Mouse (Mus musculus): ENCODE measurements around the gene Ggta1.

Gene Ggta1

DNA sequence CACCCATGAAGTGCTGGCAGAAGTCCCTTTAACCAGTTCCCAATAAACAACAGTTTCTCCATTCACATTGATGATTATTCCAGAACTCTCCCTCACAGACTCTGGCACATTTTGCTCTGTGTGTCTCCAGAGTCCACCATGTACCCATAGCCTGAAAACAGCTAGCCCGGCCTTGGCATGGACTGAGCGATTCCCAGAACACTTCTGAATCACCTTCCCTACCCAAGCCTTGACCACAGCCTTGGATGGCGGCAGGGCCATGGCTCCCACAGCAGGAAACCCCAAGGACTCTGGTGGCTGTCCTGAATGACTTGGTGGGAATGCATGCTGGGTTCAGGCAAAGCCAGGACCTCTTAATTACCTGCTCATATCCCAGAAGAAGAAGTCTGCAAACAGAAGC, 22.6 kb downstream of the Ggta1 start:
- no peak for DNase-seq (ENCODE audit: low read depth, low spot score)

DNA sequence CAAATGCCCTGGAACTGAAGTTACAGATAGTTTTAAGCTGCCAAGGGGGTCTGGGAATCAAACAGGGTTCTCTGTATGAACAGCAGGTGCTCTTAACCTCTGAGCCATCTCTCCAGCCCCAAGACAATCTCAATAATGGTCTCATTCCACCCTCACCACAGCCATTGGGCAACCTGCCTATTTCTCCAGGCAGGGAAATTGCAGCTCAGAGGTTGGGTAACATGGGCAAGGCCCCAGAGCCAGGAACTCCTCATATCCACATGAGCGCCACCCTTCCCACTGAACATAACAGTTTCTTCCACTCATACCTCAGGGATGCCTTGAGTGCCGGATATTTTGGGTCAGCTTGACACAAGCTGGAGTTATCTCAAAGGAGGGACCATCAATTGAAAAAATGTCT, 25.2 kb downstream of the Ggta1 start:
- DNase-seq (ENCODE audit: low read depth, low spot score), result no peak

DNA sequence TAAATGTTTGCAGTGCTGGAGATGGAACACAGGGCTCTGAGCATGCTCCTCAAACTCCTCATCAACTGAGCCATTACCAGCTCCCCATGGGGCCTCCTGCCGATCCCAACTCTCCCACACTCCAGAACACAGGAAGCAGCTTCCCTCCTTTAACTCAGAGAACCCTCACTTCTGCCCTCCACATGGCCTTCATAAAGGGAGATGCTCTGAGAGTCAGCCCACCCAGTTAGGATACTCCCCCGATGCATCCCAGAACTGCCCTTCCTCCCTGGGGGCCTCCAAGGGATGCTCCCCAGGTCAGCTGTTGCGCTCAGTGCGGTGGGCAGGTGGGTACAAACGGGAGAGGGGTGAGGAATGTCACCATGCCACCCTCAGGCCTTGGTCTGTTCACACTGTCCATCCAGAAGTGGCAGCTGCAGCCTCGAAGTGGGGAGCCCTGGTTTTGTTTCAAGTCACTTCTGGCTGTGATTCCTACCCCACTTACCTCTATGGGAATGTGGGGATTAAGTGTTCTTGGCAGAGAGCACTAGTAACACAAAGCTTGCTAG, 28.4 kb downstream of the Ggta1 start:
- DNase-seq (ENCODE audit: low read depth, low spot score), result peak; percentile 47

DNA sequence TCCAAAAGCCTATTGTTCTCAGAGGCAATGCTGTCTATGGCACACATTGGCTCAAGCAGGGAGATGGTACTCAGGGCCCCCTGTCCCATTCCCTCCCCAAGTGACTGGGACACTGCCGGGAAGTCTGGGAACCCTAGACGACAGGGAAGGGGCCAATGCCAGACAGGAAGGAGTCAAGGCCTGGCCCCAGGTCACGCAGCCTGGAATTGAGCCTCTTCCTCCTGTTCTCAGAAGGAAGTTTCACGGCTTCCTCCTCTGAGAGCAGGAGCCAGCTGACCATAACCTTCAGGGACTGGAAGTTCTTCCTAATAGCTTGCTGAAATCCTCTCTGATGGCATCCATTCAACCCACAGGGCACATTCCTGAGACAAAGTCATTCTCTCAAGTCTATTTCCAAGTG, 29.6 kb downstream of the Ggta1 start:
- DNase-seq (ENCODE audit: low read depth, low spot score), result no peak

DNA sequence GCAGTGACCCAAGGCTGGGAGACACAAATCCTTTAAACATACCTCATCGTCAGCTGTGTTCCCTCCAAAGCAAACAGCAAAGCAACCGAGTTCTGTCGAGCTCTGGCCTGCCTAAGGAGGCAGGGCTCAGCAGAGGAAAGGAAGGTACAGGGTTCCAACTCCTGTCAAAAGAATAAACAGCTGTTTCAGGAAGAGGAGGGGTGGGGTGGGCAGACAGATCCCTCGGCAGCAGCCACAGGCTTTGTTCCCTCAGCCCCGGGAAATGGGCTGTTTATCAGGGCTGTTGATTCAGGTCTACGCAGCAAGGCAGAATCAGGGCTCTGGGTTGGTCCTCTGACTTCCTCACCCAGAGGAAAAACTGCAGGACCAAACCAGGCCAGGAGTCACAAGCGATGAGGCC, 30.6 kb downstream of the Ggta1 start:
- no peak for DNase-seq (ENCODE audit: low read depth, low spot score)

DNA sequence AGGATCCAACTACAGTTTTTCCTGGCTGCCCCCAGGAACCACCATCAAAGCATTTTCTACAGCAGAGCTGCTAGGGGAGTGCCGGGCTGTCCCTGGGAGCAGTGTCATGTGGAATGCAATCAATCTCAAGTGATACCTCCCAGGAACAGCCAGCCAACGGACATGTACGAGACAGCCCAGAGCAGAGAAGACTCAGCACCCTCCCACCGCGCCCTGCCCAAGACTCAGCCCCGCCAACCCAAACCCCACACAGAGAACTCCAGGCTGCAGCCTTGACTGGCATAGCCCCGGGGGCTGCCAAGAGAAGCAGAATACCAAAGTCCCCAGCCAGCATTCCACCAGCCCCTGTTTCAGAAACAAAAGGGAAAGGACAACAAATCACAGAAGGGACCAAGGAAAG, 31.0 kb downstream of the Ggta1 start:
- DNase-seq (ENCODE audit: low read depth, low spot score), result peak; percentile 35

DNA sequence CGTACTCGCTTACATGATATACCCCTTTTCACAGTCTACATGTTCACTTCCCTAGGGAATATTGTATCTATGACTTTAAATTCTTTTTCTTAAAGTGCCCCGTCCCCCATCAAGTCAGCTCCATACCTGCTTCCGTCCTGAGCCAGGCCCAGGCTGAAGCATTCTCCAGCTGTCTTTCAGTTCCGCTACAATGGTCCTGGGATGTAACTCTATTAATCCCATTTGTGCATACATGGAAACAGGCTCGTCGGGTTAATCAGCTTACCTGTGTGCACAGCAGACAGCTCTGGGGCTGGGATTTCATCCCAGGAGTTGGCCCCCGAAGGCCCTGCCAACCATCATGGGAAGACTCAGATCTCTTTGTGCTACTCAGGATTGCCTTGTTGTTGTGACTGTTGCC, 32.2 kb downstream of the Ggta1 start:
- no peak for DNase-seq (ENCODE audit: low read depth, low spot score)

DNA sequence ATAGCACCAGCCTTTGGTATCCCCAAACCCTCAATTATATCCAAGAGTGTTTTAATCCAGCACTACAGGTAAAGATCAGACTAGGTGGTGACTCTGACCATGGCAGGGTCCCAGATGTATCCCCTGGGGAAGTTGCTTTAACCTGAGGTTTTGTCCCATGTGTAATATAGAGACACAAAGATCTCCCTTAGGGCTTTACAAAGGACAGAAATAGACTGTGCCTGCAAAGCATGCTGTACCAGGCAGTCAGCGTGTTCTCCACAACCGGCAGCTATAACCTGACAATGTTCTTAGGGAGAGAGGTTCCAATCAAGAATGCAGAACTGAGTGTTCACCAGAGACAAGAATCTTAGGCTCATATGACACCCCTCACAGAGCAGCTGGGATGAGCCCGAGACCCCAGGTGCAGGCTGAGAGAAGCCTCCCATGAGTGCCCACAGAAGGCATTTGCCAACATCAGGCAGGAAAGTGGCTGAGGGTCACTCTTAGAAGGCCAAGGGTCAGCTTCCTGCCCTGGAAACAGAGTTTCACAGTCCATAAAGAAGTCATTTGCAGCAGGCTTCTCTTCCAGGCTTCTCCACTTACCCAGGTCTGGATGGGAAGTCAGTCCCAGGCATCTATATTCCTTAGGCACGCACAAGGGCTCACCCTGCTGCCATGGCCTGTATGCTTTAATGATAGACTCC, 34.3 kb downstream of the Ggta1 start:
- no peak for DNase-seq (ENCODE audit: low read depth, low spot score)

DNA sequence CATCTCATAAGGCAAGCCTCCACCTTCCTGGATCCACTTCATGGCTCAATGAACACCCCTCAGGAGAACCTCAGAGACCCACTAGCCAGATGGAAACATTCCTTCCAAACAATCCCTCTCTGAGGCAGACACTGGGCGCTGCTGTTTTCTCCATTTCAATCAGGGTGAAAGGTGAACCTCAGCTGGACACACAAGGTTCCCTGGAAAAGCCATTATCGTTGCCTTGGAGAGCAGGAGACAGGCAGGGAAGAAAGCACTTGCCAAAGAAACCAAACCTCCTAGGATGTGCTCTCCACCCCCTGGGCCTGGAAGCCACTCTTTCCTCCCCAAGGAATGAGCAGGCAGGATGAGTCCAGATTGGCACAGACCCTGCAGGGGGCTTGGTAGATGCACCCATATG, 35.5 kb downstream of the Ggta1 start:
- DNase-seq (ENCODE audit: low read depth, low spot score), result no peak

DNA sequence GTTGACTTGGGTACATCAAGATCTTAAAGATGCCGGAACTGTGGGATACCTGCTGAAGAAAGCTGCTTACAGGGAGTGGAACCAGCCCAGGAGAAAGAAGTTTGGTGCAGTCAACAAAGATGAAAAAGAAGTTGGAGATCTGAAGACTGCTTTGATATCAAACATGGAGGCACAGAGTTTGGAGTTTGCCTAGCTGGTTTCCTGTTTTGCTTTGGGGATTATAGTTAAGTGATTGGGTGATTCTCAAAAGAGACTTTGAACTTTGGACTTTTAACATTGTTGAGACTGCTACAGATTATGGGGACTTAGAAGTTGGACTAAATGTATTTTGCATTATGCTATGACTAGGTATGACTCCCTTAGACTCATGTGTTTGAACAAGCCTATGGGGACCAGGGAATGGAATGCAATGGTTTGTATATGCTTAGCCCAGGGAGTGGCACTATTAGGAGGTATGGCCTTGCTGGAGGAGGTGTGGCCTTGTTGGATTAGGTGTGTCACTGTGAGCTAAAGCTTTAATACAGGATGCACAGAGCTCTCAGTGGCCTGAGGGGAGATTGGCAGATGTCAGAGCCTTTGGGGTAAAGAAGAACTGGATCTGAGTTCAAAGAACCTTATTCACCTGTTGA, 39.2 kb downstream of the Ggta1 start:
- peak; percentile 36 for DNase-seq (ENCODE audit: low read depth, low spot score)

DNA sequence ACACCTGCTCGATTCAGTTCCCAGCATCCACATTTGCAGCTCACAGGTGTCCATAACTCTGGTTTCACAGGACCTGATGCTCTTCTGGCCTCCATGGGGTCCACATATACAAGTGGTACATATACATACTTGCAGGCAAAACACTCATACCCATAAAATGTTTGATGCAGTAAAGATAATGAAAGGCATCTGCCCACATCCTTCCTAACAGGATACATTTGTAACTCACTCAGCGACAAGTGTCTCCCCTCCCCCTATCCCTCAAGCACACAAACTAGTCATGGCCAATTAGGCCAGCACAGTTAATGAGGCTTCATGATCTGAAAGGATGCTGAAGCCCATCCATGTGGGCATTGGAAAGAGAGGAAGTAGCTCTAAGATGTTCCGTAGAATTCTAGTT, 40.6 kb downstream of the Ggta1 start:
- DNase-seq (ENCODE audit: low read depth, low spot score), result no peak

DNA sequence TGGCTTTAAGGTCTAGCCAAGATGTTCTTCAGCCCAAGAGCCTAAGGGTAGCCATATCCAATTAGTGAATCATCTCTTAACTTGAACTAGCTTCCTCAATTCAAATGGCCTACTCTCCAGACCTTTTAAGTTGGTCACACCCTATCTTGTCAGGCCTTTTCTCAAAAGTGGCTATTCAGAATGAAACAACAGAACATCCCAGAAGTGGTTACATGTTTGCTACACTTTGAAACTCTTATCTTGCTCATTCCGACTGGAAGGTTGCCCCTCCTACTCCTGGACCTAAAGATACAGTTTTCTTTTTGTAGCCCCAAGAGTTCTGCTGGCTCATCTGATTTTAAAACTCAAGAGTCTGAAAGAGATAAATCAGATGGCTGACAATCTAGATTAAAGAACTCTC, 42.4 kb downstream of the Ggta1 start:
- DNase-seq (ENCODE audit: low read depth, low spot score), result no peak

DNA sequence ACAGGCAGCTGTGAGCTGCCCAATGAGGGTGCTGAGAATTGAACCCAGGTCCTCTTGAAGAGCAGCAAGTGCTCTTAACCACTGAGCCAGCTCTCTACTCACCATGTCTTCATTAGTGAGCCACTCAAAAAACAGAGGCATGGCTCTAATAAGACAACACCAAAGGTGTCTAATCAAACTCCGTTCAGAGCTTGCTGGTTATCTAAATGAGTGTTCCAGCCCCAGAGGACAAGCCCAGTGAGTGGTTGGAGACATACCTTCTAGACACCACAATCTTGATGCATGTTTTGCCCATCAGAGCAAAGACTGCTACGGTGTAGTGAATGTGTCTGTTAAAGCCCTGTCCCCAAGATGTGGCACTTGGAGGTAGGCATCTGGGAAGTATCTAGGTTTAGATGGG, 43.4 kb downstream of the Ggta1 start:
- DNase-seq (ENCODE audit: low read depth, low spot score), result no peak

DNA sequence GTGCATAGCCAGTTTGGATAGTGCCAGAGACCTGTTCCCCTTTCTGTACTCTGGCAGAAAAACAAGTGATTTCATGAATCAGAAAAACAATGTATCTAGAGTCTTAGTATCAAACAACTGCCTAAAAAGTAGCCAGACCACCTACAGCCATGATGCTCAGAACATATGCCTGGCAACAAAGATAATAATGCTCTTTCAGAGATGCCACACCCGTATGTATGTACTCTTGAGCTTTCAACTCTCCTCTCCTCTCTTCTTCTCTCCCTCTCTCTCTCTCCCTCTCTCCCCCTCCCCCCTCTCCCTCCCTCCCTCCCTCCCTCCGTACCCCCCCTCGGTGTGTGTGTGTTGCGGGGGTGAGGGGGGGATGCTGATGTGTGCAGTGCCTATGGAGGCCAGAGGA, 43.8 kb downstream of the Ggta1 start:
- DNase-seq (ENCODE audit: low read depth, low spot score), result no peak

DNA sequence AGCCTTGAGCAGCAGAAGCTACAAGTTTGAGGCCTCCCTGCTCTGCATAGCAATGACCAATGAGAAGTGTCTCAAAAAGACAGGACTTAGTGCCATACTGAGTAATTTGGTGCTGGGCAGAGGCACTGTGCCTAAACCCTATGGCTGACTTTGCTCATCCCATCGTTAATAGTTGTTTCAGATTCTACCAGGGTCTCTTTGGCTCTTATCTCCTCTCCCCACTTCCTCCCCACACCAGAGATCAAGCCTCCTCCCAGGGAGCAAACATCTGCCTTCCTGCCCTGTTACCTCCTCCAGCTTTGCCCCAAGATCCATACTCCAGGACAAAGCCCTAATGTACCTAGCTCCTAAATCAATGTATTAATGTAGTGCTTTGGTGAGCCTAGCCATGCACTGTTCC, 45.8 kb downstream of the Ggta1 start:
- DNase-seq (ENCODE audit: low read depth, low spot score), result no peak

DNA sequence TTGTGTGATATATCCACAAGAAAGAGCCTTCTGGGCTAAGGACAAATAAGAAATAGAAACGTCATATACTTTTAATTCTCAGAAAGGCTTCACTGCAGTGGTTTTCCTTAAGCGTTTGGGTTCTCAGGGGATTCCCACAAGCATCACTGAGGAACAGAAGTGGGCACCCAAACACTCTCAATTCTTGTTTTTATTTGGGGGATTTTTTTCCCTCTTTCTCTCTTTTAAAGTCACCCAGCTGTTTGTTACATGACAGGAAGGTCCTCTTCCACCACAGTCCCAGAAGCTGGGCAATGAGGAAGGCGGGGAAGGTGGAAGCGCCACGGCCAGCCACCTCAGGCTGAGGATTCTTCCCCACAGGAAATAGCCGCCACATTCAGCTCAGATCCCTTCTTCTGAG, 46.6 kb downstream of the Ggta1 start:
- no peak for DNase-seq (ENCODE audit: low read depth, low spot score)

DNA sequence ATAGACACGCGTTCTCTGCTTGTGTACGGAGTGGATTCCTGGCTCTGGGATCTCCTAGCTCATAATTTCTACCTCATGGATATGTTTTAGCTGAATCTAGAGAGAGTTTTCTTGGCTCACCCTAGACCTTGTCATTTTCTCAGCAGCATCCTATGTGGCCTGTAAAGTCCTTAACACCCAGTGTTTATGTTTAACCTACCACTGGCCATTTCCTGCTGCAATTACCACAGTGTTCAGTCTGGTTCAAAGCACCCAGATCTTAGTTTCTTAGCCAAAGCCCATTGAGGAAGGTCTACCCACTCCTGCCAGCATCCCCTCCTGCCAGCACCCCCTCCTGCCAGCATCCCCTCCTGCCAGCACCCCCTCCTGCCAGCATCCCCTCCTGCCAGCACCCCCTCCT, 50.2 kb downstream of the Ggta1 start:
- no peak for DNase-seq (ENCODE audit: low read depth, low spot score)

DNA sequence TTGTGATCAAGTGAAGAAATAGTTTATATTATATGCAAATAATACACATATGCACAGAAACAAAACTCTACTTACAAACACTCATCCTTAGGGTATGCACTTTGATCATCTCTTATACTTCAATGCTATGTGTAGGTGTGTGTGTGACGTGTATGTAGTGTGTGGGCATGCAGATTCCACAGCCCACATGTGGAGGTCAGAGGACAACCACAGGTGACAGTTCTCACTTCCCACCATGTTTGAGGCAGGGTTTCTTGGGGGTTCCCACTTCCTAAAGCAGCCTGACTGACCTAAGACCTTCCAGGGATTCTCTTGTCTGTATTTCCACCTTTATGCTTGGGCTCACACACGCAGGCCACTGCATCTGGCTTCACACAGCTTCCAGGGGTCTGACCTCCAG, 50.8 kb downstream of the Ggta1 start:
- DNase-seq (ENCODE audit: low read depth, low spot score), result no peak

DNA sequence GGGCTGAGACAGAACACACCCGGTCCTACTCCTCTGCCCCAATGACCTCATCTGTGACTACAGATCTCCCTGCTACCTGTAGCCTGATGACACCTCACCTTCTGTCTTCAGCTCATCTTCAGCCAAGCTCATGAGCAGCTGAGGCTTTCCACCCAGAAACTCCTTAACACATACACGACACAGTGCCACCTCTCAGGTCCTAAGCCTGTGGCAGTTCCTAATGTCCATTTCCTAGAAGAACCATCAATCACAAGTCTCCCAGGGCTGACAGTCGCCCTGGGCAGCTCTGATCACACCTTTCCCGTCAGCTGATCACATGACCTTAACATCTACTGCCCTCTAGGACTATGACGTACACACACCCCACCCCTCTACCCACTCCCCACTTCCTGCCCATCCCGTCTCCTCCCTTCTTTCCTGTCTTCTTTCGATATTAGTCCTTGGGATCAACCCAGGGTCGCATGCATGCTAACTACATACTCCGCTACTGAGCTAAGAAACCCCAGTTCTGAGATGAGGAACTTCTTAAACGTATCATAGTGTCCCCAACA, 51.3 kb downstream of the Ggta1 start:
- no peak for DNase-seq (ENCODE audit: low read depth, low spot score)

DNA sequence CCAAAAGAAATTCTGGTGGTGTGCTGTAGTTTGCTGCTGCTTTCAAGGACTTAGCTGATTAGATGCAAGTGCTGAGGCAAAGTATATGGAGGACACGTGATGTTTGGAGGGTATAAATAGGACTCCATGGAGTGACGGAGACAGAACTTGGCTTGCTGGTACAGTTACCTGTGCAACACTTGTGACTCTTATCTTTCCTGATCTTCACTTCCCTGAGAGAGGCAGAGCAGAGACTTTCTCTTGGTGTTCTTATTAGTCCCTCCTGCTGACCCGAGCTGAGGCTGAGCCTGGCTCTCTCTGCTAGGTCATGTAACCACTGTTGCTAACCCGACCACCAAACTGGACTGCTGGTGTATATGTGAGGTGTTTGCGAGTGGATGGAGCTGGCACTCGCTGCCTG, 53.6 kb downstream of the Ggta1 start:
- no peak for DNase-seq (ENCODE audit: low read depth, low spot score)

DNA sequence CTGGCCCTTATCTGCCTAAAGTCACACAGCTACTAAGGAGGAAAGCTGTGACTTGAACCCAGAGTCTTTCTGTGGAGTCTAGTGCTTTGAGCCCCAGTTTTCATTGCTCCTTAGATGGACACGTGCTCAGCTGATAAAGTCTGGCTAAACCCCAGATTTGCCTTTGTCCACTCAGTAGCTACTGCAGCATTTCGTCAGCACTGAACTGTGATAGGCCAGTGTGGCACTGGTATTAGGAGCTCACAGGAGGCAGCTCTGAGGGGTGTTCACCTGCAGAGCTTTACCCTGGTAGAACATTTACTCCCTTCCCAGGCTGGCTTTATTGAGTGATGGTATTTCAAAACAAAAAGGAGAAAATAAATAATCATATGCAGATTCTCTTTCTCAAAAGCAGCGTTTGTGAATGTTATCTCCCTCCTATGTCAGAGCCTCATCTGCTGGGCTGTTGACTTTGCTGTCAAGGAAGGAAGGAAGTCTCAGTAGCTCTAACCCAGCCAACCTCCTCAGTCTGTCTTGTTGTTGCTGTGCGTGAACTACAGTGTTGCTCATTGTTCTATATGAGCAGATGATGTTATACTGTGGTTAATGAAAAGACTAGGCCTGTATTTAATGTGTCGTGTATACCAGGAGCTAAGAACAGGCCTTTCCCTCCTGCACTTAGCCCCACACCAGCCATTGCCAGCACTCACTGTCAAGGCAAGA, 54.5 kb downstream of the Ggta1 start:
- no peak for DNase-seq (ENCODE audit: low read depth, low spot score)

DNA sequence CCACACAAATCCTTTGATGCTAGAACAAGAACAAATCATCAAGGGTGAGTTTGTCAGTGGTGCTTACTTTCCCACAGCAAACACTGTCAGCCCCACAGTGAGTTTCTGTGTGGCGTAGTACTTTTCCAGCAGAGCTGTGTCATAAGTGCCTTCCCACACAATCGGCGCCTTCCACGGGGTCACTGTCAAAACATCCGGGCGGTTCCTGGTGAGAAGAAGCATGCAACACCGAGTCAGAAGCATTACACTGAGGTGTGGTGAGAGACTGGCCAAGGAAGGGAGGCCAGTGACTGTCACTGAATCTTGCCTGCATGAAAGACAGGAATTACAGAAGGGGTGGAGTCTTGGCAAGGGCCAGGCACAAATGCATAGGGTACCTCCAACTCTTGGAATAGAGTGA, 55.2 kb downstream of the Ggta1 start:
- DNase-seq (ENCODE audit: low read depth, low spot score), result no peak

DNA sequence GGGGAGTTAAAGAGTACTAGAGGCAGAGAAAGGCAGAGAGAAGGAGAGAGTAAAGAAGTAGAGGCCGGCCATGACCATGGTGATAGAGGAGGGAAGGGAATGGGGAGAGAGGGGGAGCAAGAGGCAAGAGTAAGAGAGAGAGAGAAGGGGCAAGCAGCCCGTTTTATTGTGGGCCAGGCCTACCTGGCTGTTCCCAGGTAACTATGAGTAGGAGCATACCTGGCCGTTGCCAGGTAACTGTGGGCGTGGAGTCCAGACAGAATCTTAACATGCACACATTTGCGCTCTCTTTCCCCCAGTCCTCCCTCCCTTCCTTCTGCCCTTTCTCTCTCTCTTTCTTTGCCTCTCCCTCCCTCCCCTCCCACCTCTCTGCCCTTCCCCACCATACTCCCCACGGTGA, 55.8 kb downstream of the Ggta1 start:
- DNase-seq (ENCODE audit: low read depth, low spot score), result no peak

Data from R1 (cell line).